Mouse (Mus musculus): Measurements from ENCODE around the gene Il6st. TPM values are rescaled to one million over a fixed set of nuclear protein-coding genes. Genes with fewer than 3 reads are reported as not detected.

Il6st gene
- polyA plus RNA-seq, 1 experiment: 17.3 TPM

GRCm38 (mm10) chr13:112450210-112450609, 13.7 kb upstream of the Il6st start:
- no peak for TF ChIP-seq MYOG (IDR thresholded peaks at IDR 0.05; ENCODE audit: control insufficient read depth, extremely low read depth, insufficient read length)
- TF ChIP-seq USF1 (IDR thresholded peaks at IDR 0.05; ENCODE audit: low read depth): no peak
- no peak for TF ChIP-seq CEBPB (IDR thresholded peaks at IDR 0.05; ENCODE audit: low read depth)
- no peak for TF ChIP-seq CTCF (IDR thresholded peaks at IDR 0.05; ENCODE audit: control insufficient read depth, insufficient read depth, insufficient read length)
- TF ChIP-seq FOSL1 (IDR thresholded peaks at IDR 0.05; ENCODE audit: insufficient read depth, low read length, poor library complexity, severe bottlenecking): no peak
- TF ChIP-seq MAX (IDR thresholded peaks at IDR 0.05): no peak
- TF ChIP-seq MYOD1 (IDR thresholded peaks at IDR 0.05; ENCODE audit: control insufficient read depth, insufficient read length, low read depth): no peak
- no peaks in the 10 kb centered on the region for H3K36me3 ChIP-seq (ENCODE audit: control insufficient read depth, insufficient read depth)
- no peak overlapping the region for H3K4me3 ChIP-seq (ENCODE audit: insufficient read depth, poor library complexity, severe bottlenecking)

GRCm38 (mm10) chr13:112457366-112457765, 6.5 kb upstream of the Il6st start:
- no peaks in the 10 kb centered on the region for H3K27me3 ChIP-seq (ENCODE audit: control insufficient read depth, insufficient read depth, insufficient read length)
- H3K4me3 ChIP-seq (ENCODE audit: insufficient read depth, poor library complexity, severe bottlenecking): no peak overlapping the region
- H3ac ChIP-seq (ENCODE audit: control insufficient read depth, insufficient read length, low read depth): no peak overlapping the region
- H3K36me3 ChIP-seq (ENCODE audit: control insufficient read depth, insufficient read depth): no peaks in the 10 kb centered on the region
- no peak for TF ChIP-seq CTCF (IDR thresholded peaks at IDR 0.05; ENCODE audit: control insufficient read depth, insufficient read depth, insufficient read length)
- TF ChIP-seq CEBPB (IDR thresholded peaks at IDR 0.05; ENCODE audit: low read depth): no peak
- no peak for TF ChIP-seq USF1 (IDR thresholded peaks at IDR 0.05; ENCODE audit: low read depth)
- no peak for TF ChIP-seq MAX (IDR thresholded peaks at IDR 0.05)
- TF ChIP-seq MYOG (IDR thresholded peaks at IDR 0.05; ENCODE audit: control insufficient read depth, extremely low read depth, insufficient read length): no peak
- TF ChIP-seq MYOD1 (IDR thresholded peaks at IDR 0.05; ENCODE audit: control insufficient read depth, insufficient read length, low read depth): no peak
- TF ChIP-seq FOSL1 (IDR thresholded peaks at IDR 0.05; ENCODE audit: insufficient read depth, low read length, poor library complexity, severe bottlenecking): no peak
- H3K79me2 ChIP-seq (ENCODE audit: control insufficient read depth, insufficient read depth): no peaks in the 10 kb centered on the region
- no peaks in the 10 kb centered on the region for H3K79me3 ChIP-seq (ENCODE audit: low read depth)

More at GRCm38 (mm10) chr13:112450210-112450609, 13.7 kb upstream of the Il6st start:
- no peaks in the 10 kb centered on the region for H3K79me2 ChIP-seq (ENCODE audit: control insufficient read depth, insufficient read depth)
- H3K27me3 ChIP-seq (ENCODE audit: control insufficient read depth, insufficient read depth, insufficient read length): no peaks in the 10 kb centered on the region
- no peak overlapping the region for H3ac ChIP-seq (ENCODE audit: control insufficient read depth, insufficient read length, low read depth)
- no peaks in the 10 kb centered on the region for H3K79me3 ChIP-seq (ENCODE audit: low read depth)

- H3ac ChIP-seq (ENCODE audit: control insufficient read depth, insufficient read length, low read depth): no peak overlapping the region
- H3K4me3 ChIP-seq (ENCODE audit: insufficient read depth, poor library complexity, severe bottlenecking): no peak overlapping the region
- no peaks in the 10 kb centered on the region for H3K79me2 ChIP-seq (ENCODE audit: control insufficient read depth, insufficient read depth)
- no peaks in the 10 kb centered on the region for H3K27me3 ChIP-seq (ENCODE audit: control insufficient read depth, insufficient read depth, insufficient read length)
- H3K79me3 ChIP-seq (ENCODE audit: low read depth): no peaks in the 10 kb centered on the region
- H3K36me3 ChIP-seq (ENCODE audit: control insufficient read depth, insufficient read depth): no peaks in the 10 kb centered on the region
- TF ChIP-seq CEBPB (IDR thresholded peaks at IDR 0.05; ENCODE audit: low read depth) (no peak), CTCF (IDR thresholded peaks at IDR 0.05; ENCODE audit: control insufficient read depth, insufficient read depth, insufficient read length) (no peak)
Measured at GRCm38 (mm10) chr13:112458016-112458415, 5.9 kb upstream of the Il6st start.

GRCm38 (mm10) chr13:112458435-112459018, 5.3 kb upstream of the Il6st start:
- no peak overlapping the region for H3ac ChIP-seq (ENCODE audit: control insufficient read depth, insufficient read length, low read depth)
- no peaks in the 10 kb centered on the region for H3K79me2 ChIP-seq (ENCODE audit: control insufficient read depth, insufficient read depth)
- no peaks in the 10 kb centered on the region for H3K79me3 ChIP-seq (ENCODE audit: low read depth)
- no peaks in the 10 kb centered on the region for H3K27me3 ChIP-seq (ENCODE audit: control insufficient read depth, insufficient read depth, insufficient read length)
- no peak overlapping the region for H3K4me3 ChIP-seq (ENCODE audit: insufficient read depth, poor library complexity, severe bottlenecking)
- no peak for TF ChIP-seq MYOG (IDR thresholded peaks at IDR 0.05; ENCODE audit: control insufficient read depth, extremely low read depth, insufficient read length)
- no peaks in the 10 kb centered on the region for H3K36me3 ChIP-seq (ENCODE audit: control insufficient read depth, insufficient read depth)

GRCm38 (mm10) chr13:112459956-112460355, 3.9 kb upstream of the Il6st start:
- H3K79me2 ChIP-seq (ENCODE audit: control insufficient read depth, insufficient read depth): peaks cover 8% of the 10 kb centered on the region
- TF ChIP-seq MYOG (IDR thresholded peaks at IDR 0.05; ENCODE audit: control insufficient read depth, extremely low read depth, insufficient read length): no peak
- TF ChIP-seq CEBPB (IDR thresholded peaks at IDR 0.05; ENCODE audit: low read depth): no peak
- TF ChIP-seq CTCF (IDR thresholded peaks at IDR 0.05; ENCODE audit: control insufficient read depth, insufficient read depth, insufficient read length): no peak
- no peak for TF ChIP-seq MAX (IDR thresholded peaks at IDR 0.05)
- no peak for TF ChIP-seq MYOD1 (IDR thresholded peaks at IDR 0.05; ENCODE audit: control insufficient read depth, insufficient read length, low read depth)
- no peak for TF ChIP-seq USF1 (IDR thresholded peaks at IDR 0.05; ENCODE audit: low read depth)
- TF ChIP-seq FOSL1 (IDR thresholded peaks at IDR 0.05; ENCODE audit: insufficient read depth, low read length, poor library complexity, severe bottlenecking): no peak
- no peak overlapping the region for H3ac ChIP-seq (ENCODE audit: control insufficient read depth, insufficient read length, low read depth)

GRCm38 (mm10) chr13:112462411-112462987, 1.4 kb upstream of the Il6st start:
- Histone ChIP-seq H3K4me3 (ENCODE audit: insufficient read depth, poor library complexity, severe bottlenecking) (no peak overlapping the region), H3K36me3 (ENCODE audit: control insufficient read depth, insufficient read depth) (no peaks in the 10 kb centered on the region), H3ac (ENCODE audit: control insufficient read depth, insufficient read length, low read depth) (no peak overlapping the region), H3K79me2 (ENCODE audit: control insufficient read depth, insufficient read depth) (peaks cover 34% of the 10 kb centered on the region), H3K27me3 (ENCODE audit: control insufficient read depth, insufficient read depth, insufficient read length) (no peaks in the 10 kb centered on the region), H3K79me3 (ENCODE audit: low read depth) (peaks cover 31% of the 10 kb centered on the region)
- no peak for TF ChIP-seq FOSL1 (IDR thresholded peaks at IDR 0.05; ENCODE audit: insufficient read depth, low read length, poor library complexity, severe bottlenecking)
- TF ChIP-seq CEBPB (IDR thresholded peaks at IDR 0.05; ENCODE audit: low read depth): no peak
- no peak for TF ChIP-seq MYOG (IDR thresholded peaks at IDR 0.05; ENCODE audit: control insufficient read depth, extremely low read depth, insufficient read length)
- no peak for TF ChIP-seq MYOD1 (IDR thresholded peaks at IDR 0.05; ENCODE audit: control insufficient read depth, insufficient read length, low read depth)

More at GRCm38 (mm10) chr13:112459956-112460355, 3.9 kb upstream of the Il6st start:
- peaks cover 8% of the 10 kb centered on the region for H3K79me3 ChIP-seq (ENCODE audit: low read depth)
- no peaks in the 10 kb centered on the region for H3K27me3 ChIP-seq (ENCODE audit: control insufficient read depth, insufficient read depth, insufficient read length)
- no peak overlapping the region for H3K4me3 ChIP-seq (ENCODE audit: insufficient read depth, poor library complexity, severe bottlenecking)
- no peaks in the 10 kb centered on the region for H3K36me3 ChIP-seq (ENCODE audit: control insufficient read depth, insufficient read depth)
